Mouse (Mus musculus) skeletal muscle tissue, adult 2 months (tissue): ENCODE results near the gene Gm2000.
"Not testable (repeated sequence)": the region's sequence is repeated elsewhere in the genome, so short reads cannot be mapped to it uniquely, and the experiment has no call there.

Experiments
- DNase-seq: peaks from one replicate; pipeline ENCODE4 v3.0.0-alpha.2; 2012; ENCODE audit warnings: low read depth, low spot score

Gene Gm2000

DNA sequence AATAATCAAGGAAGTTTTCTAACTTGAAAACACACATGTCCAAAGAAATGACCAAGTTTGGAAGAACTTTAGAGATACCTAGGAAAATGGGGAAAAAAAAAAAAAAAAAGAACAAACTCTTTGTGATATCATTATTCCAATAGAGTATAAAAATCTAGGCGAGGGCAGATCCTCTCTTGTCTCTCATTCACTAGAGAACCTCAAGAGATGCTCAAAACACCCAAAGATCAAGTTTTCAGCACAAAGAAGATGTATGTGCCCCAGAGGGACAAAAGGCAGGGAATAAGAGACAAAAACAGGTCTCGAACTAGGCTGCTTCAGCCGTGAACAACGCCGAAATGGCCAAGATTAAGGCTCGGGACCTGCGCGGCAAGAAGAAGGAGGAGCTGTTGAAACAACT, at the start of gene Gm2000:
Gene Gm2000 (plus strand): TSS at position 301 of the 400 bp plus-strand sequence.
- no peak for DNase-seq

DNA sequence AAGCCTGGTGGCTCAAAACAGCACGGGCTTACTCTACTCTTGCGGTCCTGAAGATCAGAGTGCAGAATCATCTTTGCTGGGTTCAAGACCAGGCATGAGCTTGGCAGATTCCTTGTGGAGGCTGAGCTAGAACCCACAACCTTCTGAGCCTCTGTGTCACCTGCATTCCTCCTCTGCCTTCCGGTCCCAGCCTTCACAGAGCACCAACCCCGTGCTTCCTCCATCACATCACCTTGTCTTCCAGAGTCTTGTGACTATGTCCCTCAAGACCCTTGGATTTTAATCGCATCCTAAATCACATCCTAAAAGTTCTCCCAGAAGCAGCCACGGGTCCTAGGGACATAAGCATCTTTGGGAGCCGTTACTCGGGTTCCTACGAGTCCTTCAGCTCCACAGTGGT, 42.7 kb upstream of the Gm2000 start:
- DNase-seq, result no peak

DNA sequence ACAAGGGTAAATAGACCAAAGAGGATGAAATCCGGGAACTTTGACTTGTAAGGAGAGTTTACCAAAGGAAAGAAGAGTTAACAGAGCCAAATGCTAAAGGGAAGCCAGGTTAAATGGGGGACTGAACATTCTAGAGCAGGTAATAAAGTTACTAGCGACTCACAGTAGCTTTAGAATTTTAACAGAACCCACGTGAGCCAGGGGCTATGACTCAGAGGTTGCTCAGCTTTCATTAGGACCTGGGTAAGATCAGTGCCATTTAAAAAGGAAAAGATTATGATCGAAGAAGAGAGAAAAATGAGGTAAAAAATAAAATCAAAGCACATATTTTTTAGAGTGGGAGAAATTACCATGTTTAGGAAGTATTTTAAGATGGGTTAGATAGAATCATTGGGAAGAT, 25.0 kb upstream of the Gm2000 start:
- no peak for DNase-seq

DNA sequence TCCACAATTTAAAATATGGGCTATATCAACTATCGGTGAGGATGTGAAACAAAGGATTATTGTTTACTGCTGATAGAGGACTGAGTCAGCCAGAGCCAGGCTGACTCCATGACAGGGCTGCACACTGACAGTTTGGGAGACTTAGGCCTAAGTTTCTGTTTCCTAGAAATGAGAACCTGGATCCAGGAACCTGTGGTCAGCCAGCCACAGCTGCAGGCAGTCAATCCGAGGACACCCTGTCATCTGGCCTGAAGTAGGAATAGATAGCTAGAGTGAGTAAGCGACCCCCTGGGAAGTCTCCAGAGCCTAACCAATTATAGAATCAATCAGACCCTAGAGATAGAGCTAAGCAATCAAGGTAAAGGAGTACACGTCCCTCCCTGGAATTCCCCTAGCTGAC, 21.4 kb upstream of the Gm2000 start:
- DNase-seq, result no peak

DNA sequence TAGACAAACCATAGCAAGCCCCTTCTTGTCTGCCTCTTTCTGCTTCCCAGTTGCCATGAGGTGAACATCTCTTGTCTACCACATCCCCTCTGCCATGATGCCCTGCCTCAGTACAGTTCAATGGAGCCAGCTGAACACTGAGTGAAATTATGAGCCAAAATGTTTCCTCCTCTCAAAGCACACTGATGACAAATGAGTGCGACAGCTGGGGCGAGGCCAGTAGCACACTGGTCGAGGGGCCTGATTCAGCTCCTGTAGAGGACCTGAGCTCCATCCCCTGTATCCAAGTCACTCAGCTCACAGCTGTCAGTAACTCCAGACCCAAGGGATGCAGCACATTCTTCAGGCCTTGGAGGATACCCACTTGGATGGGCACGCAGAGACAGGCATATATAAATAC, 20.2 kb upstream of the Gm2000 start:
- no peak for DNase-seq

DNA sequence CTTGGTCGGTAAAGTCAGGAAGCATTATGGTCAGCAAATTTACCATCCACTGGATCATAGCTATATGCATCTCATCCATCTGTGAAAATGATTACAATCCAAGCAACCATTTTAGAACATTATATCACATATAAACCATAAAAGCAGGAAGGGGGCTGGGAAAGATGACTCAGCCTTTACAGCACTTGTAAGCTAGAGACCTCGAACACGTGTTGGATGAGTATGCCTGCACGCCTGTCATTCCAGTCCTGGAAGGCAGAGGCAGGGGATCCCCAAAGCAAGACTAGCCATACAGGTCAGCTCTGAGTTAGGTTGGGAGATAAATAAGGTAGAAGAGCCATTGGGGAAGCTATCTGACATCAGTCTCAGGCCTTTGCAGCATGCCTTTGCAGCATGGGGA, 16.8 kb upstream of the Gm2000 start:
- DNase-seq, result no peak

DNA sequence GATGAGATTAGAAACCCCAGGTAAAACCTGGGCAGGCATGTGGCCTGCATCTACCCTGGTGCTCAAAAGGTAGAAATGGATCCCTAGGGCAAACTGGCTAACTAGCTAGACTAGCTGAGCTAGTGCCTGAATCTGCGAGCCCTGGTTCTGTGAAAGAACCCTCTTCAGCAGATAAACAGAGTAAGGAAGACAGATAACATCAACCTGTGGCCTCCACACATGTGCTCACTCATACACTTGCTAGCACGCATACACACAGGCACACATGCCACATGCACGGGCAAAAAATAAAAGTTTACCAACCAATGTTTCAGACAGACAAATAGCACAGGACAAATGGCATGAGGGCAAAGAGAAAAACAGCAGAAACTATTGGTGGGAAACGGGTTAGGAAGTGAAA, 15.4 kb upstream of the Gm2000 start:
- no peak for DNase-seq

DNA sequence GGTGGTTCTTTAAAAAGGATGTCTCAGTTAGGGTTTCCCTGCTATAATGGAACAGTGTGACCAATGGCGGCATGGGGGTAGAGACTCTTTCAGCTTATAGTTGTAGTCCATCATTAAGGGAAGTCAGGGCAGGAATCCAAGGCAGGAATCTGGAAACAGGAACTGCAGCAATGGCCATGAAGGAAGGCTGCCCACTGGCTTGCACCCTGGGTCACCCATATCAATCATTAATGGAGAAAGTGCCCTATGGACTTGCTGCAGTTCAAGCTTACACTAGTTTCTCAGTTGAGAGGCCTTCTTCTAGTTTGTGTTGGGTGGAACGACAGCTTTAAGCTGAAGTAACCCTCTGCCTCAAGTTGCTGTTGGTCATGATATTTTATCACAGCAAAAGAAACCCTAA, 13.4 kb upstream of the Gm2000 start:
- DNase-seq, result no peak

DNA sequence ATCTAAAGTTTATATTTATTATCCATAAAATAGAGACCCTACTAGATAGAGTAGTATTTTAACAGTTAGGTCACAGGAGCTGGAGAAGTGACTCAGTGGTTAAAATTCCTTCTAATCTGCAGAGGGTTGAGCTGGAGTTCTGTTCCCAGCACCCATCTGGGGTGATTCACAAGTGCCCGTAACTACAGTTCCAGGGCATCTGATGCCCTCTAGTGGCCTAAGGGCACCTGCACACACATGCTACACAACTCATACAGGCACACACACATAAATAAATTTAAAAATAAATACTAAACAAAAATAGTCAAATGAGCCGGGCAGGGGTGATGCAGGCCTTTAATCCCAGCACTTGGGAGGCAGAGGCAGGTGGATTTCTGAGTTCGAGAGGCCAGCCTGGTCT, 15.4 kb downstream of the Gm2000 start:
- DNase-seq, result no peak

DNA sequence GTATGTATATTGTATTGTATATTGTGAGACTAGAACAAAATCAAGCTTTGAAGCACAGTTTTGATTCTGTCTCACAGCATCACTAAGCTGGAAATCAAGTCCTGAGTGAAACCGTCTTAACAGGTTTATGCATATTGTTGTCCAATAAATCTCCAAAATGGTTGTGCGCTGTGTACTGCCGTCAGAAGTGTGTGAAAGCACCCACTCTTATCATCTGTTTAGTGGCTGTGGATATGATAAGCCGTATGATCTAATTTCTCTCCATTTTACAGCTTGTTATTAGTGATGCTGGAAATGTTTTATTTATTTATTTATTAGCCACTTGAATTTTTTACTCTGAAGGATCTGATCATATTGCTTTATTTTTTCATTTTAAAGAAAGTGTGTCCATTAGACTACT, 20.4 kb downstream of the Gm2000 start:
- no peak for DNase-seq

DNA sequence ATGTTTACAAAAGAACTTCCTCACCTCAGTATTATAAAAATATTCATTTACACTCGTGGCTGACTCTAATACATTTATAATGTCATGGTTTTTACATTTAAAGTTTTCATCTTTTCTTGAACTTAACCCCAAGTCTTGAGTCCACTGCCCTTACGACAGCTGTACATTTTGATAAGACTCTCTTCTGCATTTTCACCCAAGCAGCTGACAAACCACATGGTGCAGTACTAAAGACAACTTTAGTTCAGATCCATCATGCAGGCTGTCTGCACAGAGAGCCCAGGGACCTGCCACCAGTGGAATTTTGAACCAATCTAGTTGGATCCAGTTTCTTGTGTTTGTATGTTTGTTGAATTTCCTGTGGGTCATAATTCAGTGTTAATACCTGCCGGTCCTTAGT, 21.0 kb downstream of the Gm2000 start:
- no peak for DNase-seq

DNA sequence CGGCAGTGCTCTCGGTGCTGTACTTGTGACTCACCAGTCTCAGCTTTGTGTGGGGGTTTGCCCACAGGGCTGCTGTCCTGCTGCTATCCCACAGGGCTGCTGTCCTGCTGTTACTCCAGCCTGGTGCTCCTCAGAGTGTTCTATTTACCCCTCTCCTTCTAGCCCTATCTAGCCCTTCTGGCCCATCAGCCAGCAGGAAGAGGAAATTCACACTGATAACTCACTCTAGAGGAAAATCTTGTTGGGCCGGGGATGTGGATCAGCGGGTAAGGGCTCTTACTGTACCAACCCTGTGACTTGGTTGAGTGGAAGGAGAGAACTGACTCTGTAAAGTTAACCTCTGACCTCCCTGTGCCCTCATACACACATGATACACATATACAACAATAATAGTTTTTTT, 27.3 kb downstream of the Gm2000 start:
- no peak for DNase-seq

DNA sequence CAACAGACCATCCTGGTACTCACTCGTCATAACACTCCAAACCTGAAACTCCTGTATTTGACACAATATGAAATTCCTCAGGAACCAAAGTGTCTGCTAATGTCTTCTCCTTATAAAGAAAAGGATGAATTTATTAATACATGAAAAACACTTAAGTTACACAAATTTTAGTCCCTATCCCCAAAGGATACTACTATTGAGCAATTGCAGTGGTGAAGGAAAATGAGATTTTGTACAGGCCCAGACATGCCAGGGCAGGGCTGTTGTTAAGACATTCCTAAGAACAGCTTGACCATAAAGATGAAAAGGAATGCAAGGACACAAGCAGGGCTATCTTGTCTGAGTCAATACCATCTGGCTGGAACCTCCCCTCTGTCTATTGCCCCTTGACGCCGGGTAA, 34.3 kb downstream of the Gm2000 start:
- DNase-seq, result not testable (repeated sequence)

DNA sequence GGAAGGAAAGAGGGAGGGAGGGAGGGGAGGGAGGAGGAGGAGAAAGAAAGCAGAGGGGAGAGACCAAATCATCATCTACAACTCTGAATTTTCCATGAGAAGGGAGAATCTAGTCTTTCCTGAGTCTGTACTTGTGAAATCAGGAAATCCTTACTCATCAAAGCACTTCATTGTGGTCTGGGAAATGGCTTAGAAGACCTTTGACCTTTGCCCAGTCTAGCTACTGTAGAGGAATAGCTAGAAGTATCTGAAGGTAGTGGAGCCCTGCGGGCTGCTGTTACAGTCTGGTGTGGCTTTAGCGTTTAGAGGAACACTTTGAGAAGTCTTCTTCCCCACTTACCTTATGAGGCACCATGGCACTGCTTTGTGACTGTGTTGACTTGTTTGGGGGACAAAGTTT, 36.7 kb downstream of the Gm2000 start:
- DNase-seq, result no peak

DNA sequence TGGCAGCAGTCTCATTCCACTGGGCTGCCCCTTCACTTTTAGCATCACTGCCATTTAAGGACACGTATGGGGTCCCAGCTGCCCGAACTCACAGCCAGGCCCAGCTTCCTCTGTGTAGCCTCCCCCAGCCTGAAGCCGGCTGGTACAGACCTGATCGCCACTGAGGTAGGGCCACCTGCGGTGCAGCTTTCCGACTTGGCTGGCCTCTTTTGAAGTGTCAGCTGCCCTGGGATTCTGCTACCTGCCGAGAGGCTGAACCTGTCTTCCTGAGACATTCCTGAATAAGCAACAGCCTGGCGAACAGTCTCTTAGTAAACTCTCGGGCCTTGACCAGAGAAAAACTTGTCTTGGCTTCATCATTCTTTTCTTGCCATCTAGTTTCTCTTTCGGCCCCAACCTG, 37.4 kb downstream of the Gm2000 start:
- DNase-seq, result no peak

DNA sequence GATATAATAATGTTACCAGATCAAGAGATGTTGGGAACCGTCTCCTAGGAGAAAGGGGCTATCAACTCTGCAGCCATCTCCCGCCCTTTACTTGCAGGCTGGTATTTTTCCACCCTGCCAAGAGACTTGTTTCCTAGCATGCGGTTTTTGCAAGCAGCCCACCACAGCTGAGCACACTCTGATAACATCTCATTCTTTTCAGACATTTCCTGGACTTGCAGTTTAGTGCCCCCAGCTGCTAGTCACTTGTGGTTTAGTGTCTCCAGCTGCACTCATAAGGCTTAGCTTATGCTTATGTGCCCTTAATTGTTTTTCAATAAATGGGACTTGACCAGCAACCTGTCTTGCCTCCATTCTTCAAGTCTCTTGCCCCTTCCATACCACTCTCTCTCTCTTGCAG, 42.2 kb downstream of the Gm2000 start:
- no peak for DNase-seq

DNA sequence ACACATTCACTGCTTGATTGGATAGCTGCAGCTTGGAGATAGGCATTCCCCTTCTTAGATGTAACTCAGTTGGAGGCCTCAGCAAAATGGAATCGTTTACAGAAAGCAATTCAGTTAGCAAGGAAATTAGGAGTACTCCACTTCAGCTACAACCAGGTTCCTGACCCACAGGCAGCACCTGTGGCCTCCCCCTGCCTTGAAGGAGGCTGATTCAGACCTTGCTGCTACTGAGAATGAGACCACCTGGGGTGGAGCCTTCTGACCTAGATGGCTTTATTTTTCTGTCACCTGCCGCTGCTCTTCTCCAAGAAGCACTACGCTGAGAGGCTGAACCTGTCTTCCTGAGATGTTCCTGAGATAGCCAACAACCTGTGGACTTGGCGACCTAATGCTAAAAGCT, 42.7 kb downstream of the Gm2000 start:
- no peak for DNase-seq
